Mouse (Mus musculus) spleen, postnatal 36 days (tissue): ENCODE data around the gene Hfe.
"Not testable (repeated sequence)": the region's sequence is repeated elsewhere in the genome, so short reads cannot be mapped to it uniquely, and the experiment has no call there.

ENCODE experiments used
- DNase-seq, 2 experiments: peaks; one replicate each; pipeline ENCODE4 v3.0.0; 2022; ENCODE audit warnings: low spot score in 2 of 2, mixed read lengths in 1 of 2

The Hfe gene

DNA sequence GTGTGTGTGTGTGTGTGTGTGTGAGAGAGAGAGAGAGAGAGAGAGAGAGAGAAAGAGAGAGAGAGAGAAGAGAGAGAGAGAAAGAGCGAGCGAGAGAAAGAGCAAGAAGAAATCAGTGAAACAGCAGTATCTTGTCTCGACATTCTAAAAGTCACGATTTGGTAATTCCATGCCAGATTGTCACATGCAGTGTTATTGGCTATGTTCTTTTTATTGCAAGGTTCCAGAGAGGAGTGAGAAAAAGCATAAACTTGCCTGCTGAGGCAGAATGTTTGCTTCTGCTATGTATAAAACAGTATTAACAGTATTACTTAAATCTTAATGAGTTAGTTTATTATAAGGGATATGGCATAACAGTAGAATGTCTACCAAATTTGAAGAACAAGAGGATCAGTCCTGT is 24.7 kb downstream of the Hfe start:
- no peak for DNase-seq

DNA sequence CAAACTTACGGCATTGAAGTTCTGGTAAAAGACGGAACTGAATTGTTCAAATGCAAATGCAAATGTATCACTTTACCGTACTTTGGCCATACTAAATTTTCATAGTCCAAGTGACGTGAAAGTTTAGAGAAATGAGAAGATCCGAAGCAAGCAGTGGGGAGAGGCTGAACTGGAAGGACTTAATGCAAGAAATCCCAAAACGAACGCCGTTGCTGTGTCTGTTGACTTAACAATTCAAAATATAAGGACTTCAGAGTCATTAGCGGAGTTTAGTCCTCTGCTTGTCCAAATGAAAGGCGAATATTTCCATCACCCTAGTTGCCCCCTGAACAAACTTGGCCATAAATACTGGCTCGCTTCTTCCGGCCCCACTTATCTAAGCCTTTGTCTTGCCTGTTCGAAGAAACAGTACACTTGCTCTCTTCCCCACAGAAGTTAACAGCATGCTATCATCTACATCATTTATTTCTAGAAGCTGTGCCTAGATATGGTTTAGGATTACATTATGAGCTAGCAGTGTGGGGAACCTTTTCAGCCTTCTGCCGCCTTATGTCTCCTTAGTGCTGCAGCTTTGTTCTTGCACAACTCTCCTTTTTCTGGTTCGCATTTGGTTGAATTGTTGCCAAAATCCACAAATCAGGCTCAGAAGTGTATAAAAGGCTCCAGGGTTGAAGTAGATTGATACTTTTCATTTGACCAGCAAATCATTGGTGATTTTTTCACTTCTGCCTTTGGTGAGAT is 25.4 kb downstream of the Hfe start:
- peak; percentile 27 to 48 for DNase-seq

DNA sequence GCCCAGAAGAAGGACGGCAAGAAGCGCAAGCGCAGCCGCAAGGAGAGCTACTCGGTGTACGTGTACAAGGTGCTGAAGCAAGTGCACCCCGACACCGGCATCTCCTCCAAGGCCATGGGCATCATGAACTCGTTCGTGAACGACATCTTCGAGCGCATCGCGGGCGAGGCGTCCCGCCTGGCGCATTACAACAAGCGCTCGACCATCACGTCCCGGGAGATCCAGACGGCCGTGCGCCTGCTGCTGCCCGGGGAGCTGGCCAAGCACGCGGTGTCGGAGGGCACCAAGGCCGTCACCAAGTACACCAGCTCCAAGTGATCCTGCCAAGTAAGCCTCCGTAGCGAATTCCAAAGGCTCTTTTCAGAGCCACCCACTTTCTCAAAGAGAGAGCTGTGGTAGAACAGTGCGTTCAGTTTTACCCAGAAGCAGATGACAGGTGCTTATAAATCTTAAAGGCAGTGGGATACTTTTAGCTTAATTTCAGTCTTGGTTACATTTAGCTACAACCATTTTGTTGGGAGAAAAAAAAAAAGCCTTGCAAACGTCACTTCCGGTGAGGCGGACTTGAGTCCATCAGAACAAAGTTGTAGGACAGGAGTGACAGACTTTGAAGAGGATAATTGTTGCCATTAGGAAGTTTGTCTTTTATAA is 26.2 kb downstream of the Hfe start:
- DNase-seq = peak; percentile 67 to 81

DNA sequence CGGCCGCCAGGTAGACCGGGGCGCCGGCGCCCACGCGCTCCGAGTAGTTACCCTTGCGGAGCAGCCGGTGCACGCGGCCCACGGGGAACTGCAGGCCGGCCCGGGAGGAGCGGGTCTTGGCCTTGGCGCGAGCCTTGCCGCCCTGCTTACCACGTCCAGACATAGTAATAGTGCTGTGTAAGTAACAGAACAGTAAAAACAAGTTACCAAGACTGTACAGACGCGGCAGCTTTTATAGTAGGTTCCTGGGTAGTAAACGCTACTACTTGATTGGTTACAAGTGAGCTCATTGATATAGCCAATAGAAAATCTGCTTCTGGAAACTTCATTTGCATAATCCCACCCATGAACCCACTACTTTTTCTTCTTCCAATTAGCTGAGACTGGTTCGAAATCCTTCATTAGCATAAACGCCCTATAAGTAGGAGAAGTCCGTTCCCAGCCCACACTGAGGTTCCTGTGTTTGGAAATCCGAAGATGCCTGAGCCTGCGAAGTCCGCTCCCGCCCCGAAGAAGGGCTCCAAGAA is 26.8 kb downstream of the Hfe start, which contains the start of the genes Hist1h2ac and Hist1h2bc:
Gene Hist1h2ac, minus strand, starts transcription at position 194 of the 527 bp plus-strand sequence.
Gene Hist1h2bc, plus strand, starts transcription at position 445 of the 527 bp plus-strand sequence.
- DNase-seq = peak; percentile 87 to 95

DNA sequence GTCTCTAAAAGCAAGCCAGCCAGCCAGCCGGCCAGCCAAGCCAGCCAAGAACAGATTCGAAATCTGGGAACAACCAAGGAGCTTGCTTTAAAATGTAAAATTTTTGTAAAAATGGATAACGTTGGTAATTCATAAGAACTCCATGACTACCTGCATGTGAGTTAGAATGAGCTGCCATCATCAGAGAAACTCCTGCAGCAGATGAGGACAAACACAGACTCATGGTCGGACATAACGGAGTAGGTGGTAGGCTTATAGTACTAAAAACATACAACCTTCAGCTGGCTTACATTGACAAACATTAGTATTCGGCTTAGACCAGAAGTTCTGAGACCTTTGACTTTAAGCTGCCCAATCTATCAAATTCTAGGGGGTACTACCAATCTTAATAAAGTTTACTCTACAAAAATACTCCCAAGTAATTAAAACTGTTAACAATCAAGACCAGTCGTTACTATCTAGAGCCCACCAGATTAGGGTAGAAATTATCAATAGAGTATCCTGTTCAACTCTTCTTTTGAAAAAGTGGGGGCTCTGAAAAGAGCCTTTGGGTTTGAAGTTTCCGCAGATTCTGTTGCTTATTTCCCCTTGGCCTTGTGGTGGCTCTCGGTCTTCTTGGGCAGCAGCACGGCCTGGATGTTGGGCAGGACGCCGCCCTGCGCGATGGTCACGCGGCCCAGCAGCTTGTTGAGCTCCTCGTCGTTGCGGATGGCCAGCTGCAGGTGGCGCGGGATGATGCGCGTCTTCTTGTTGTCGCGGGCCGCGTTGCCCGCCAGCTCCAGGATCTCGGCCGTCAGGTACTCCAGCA is 27.5 kb downstream of the Hfe start:
- DNase-seq = not testable (repeated sequence)

DNA sequence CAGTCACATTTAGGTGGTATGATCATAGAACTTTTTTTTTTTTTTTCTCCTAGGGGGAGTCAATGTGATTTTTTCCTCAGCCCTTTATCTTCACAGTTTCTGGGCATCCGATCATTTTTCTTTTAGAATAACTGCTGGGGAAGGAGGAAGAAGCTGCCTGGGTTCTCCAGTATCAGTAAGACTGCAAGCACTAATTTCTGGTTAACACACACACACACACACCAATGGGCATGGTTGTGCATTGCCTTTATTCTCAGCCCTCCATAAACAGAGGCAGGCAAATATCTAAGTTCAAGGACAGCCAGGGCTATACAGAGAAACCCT is 28.1 kb downstream of the Hfe start:
- DNase-seq = no peak

DNA sequence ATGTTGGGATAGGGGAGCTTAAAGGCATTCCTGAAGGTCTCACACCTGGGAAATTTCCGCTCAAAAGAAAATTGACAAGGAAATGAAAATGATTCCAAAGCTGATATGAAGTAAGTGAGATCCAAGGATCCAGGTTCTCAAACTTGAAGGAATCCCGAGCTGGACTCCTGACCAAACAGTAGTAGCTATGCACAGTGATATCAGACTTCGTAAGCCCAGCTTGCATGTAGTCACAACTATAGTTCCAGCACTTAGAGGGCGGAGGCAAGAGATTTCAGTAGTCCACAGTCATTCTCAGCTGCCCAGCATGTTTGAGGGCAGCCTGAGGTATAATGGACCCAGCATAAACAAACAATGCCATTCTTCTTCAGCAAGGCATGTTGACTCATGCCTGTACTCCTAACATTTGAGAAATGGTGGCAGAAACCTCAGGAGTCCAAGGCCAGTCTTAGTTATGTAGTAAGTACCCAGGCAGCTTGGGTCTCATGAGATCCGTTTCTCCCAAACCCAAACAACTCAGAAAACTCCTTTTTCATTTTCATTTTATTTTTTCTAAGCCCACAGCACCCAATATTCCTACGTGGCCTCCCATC is 28.6 kb downstream of the Hfe start:
- DNase-seq = no peak

DNA sequence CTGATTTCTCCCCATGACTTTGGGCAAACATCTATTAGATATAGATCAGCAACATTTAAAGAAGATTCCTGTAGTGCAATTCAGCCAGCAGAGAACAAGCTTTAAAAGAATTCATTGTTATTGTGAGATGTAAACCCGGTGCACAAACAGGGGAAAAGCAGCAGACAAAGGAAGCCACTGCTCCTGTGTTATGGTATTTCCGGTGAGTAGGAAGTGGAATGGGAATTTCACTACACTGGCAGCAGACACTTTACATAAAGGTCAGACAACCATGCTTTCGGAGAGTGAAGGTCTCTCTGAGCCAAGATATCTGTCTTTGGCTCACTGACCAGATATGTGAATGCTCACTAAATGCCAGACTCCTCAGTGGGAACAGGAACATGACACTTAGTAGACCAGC is 48.1 kb downstream of the Hfe start:
- no peak for DNase-seq

DNA sequence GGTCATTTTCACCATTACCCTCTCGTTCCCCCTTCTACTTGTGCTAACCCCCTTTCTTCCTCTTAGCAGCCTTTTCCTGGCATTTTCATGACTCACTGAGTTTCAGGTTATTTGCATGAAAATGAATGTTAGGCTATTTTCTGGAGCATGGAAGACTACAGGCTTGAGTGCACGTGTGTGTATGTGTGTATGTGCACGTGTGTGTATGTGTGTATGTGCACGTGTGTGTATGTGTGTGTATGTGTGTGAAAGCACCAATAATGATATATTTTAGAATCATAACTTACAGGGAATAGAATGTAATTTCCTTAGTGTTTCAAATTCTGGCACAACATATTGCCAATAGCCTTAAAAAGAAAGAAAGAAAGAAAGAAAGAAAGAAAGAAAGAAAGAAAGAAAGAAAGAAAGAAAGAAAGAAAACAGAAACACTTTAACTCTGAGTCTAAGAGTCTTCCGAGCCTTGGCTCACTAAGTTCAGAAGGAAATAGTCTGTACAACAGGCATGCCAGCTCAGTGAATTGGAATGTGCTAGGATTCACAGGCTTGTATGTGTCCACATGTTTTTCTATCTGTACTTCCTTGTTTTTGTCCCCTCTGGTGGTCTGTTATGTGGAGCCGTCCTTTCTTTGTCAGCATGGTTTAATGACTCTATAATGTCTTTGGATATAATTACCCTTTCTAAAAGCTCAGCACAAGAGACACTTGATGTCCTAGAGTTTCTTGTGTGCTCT is 50.9 kb downstream of the Hfe start:
- no peak for DNase-seq
